Mouse (Mus musculus): ENCODE data around the gene Nphs1.
A peak's percentile ranks its signal among the peaks of the same experiment; 100 is the strongest.

The Nphs1 gene

GRCm38 (mm10) chr7:30457629-30458330 lies at the start of gene Nphs1, which contains the start of gene Kirrel2:
Nphs1 (plus strand) TSS chr7:30458315.
Kirrel2 (minus strand) TSS chr7:30457690.
- peak; percentile 64 to 78 for DNase-seq (ENCODE audit: low spot score in 2 of 2)

GRCm38 (mm10) chr7:30408639-30409038 lies 49.5 kb upstream of the Nphs1 start:
- DNase-seq (ENCODE audit: low spot score in 2 of 2), result no peak

- DNase-seq (ENCODE audit: low spot score in 2 of 2), result no peak
Measured at GRCm38 (mm10) chr7:30409789-30410188, 48.3 kb upstream of the Nphs1 start.

- no peak for DNase-seq (ENCODE audit: low spot score in 2 of 2)
Measured at GRCm38 (mm10) chr7:30411023-30411422, 47.1 kb upstream of the Nphs1 start.

- DNase-seq (ENCODE audit: low spot score in 2 of 2), result no peak
Measured at GRCm38 (mm10) chr7:30412735-30413147, 45.4 kb upstream of the Nphs1 start.

- DNase-seq (ENCODE audit: low spot score in 2 of 2), result no peak
Measured at GRCm38 (mm10) chr7:30413596-30413995, 44.5 kb upstream of the Nphs1 start, which contains the start of gene Tyrobp. Tyrobp (plus strand) TSS chr7:30413760.

GRCm38 (mm10) chr7:30417856-30418255 lies 40.3 kb upstream of the Nphs1 start:
- no peak for DNase-seq (ENCODE audit: low spot score in 2 of 2)

GRCm38 (mm10) chr7:30419561-30420499 lies 38.3 kb upstream of the Nphs1 start, which contains the start of gene Hcst:
Hcst (minus strand) TSS chr7:30419854.
- DNase-seq (ENCODE audit: low spot score in 2 of 2), result no peak

- DNase-seq (ENCODE audit: low spot score in 2 of 2), result no peak
Measured at GRCm38 (mm10) chr7:30420673-30421072, 37.4 kb upstream of the Nphs1 start.

- no peak for DNase-seq (ENCODE audit: low spot score in 2 of 2)
Measured at GRCm38 (mm10) chr7:30421175-30421889, 36.8 kb upstream of the Nphs1 start, which contains the start of gene Nfkbid. Nfkbid (plus strand) TSS chr7:30421732.

- DNase-seq (ENCODE audit: low spot score in 2 of 2), result peak; percentile 91 to 92
Measured at GRCm38 (mm10) chr7:30421890-30422435, 36.2 kb upstream of the Nphs1 start.

- DNase-seq (ENCODE audit: low spot score in 2 of 2), result no peak
Measured at GRCm38 (mm10) chr7:30422560-30422959, 35.6 kb upstream of the Nphs1 start.

GRCm38 (mm10) chr7:30423071-30423641 lies 35.0 kb upstream of the Nphs1 start:
- DNase-seq (ENCODE audit: low spot score in 2 of 2), result peak; percentile 64 to 65

- DNase-seq (ENCODE audit: low spot score in 2 of 2), result no peak
Measured at GRCm38 (mm10) chr7:30429327-30429726, 28.8 kb upstream of the Nphs1 start.

GRCm38 (mm10) chr7:30430191-30430590 lies 27.9 kb upstream of the Nphs1 start:
- no peak for DNase-seq (ENCODE audit: low spot score in 2 of 2)

- peak; percentile 80 to 88 for DNase-seq (ENCODE audit: low spot score in 2 of 2)
Measured at GRCm38 (mm10) chr7:30431793-30432192, 26.3 kb upstream of the Nphs1 start.

GRCm38 (mm10) chr7:30434238-30434637 lies 23.9 kb upstream of the Nphs1 start:
- no peak for DNase-seq (ENCODE audit: low spot score in 2 of 2)

- DNase-seq (ENCODE audit: low spot score in 2 of 2), result no peak
Measured at GRCm38 (mm10) chr7:30434701-30435100, 23.4 kb upstream of the Nphs1 start.

GRCm38 (mm10) chr7:30435156-30435555 lies 23.0 kb upstream of the Nphs1 start:
- DNase-seq (ENCODE audit: low spot score in 2 of 2), result no peak

GRCm38 (mm10) chr7:30436879-30437278 lies 21.2 kb upstream of the Nphs1 start:
- DNase-seq (ENCODE audit: low spot score in 2 of 2), result no peak

- no peak for DNase-seq (ENCODE audit: low spot score in 2 of 2)
Measured at GRCm38 (mm10) chr7:30439734-30440133, 18.4 kb upstream of the Nphs1 start.
